ENCODE assay signal across 17 mouse cellular contexts in genomic region chr16:41551164-41551563, GRCm38 (mm10).
DNase-seq lines count a peak whose midpoint lies in the region; ATAC-seq lines count a peak whose summit lies in the region.
"Had no signal": no experiment of that assay in that cellular context is flagged by ENCODE, and none has a peak within 500 bp of the region (broad histone marks: within the 10 kb centered on the region; RNA-seq: fewer than 3 reads in every experiment).

No protein-coding gene starts in this region.

- no peak overlapping the region for H3K4me2 ChIP-seq in neural tube, embryonic 13.5 days
- no peak overlapping the region for H3K4me2 ChIP-seq in hindbrain, embryonic 12.5 days (replicated peaks)
- H3K4me2 ChIP-seq in midbrain, embryonic 16.5 days (ENCODE audit: low read length) = no peak overlapping the region
- no peak overlapping the region for H3K4me2 ChIP-seq in kidney, embryonic 15.5 days
- H3K4me2 ChIP-seq: intestine, embryonic 15.5 days; stomach, embryonic 15.5 days had no signal

- DNase-seq in neural tube, embryonic 10.5 days (ENCODE audit: extremely low spot score, low spot score) = no peak
- DNase-seq in MN1 (ENCODE audit: low spot score) = no peak
- no peak for DNase-seq in heart, postnatal 14 days
- DNase-seq: cerebellum, postnatal 36 days; gastrocnemius, postnatal 25 days; heart, postnatal 10 days; thymus, adult 2 months had no signal

- peak overlapping the region; percentile 70; the same call in 1 of the 2 replicates for H3K27ac ChIP-seq in neural tube, embryonic 13.5 days (replicated peaks)
- H3K27ac ChIP-seq in hindbrain, embryonic 12.5 days = peak overlapping the region; percentile 73; the same call in 1 of the 2 replicates
- H3K27ac ChIP-seq in midbrain, embryonic 16.5 days (ENCODE audit: low read length) = peak overlapping the region; percentile 68
- H3K27ac ChIP-seq in kidney, embryonic 15.5 days = no peak overlapping the region
- H3K27ac ChIP-seq: intestine, embryonic 15.5 days; liver, embryonic 14.5 days; stomach, embryonic 15.5 days had no signal

- intact Hi-C loops in heart, postnatal 14 days (cut with DNase I) = no loop called here

- 42% methylated on average over 3 of the region's 3 CpGs for WGBS in neural tube, embryonic 13.5 days
- 79% methylated on average over 3 of the region's 3 CpGs for WGBS in hindbrain, embryonic 12.5 days
- WGBS in midbrain, embryonic 16.5 days = 56% methylated on average over 3 of the region's 3 CpGs
- WGBS in kidney, embryonic 15.5 days = 83% methylated on average over 3 of the region's 3 CpGs

- H3K36me3 ChIP-seq in neural tube, embryonic 13.5 days = no peaks in the 10 kb centered on the region
- H3K36me3 ChIP-seq in hindbrain, embryonic 12.5 days = no peaks in the 10 kb centered on the region
- no peaks in the 10 kb centered on the region for H3K36me3 ChIP-seq in midbrain, embryonic 16.5 days (ENCODE audit: control insufficient read depth, insufficient read depth, low read length)
- no peaks in the 10 kb centered on the region for H3K36me3 ChIP-seq in kidney, embryonic 15.5 days
- H3K36me3 ChIP-seq: intestine, embryonic 15.5 days; limb, embryonic 12.5 days; stomach, embryonic 15.5 days had no signal

- no peaks in the 10 kb centered on the region for H3K27me3 ChIP-seq in neural tube, embryonic 13.5 days
- no peaks in the 10 kb centered on the region for H3K27me3 ChIP-seq in hindbrain, embryonic 12.5 days
- no peaks in the 10 kb centered on the region for H3K27me3 ChIP-seq in midbrain, embryonic 16.5 days (ENCODE audit: control insufficient read depth, insufficient read depth, low read depth, low read length)
- no peaks in the 10 kb centered on the region for H3K27me3 ChIP-seq in kidney, embryonic 15.5 days
- H3K27me3 ChIP-seq: intestine, embryonic 15.5 days; limb, embryonic 12.5 days; stomach, embryonic 15.5 days had no signal

- peaks cover 23% of the 10 kb centered on the region for H3K4me1 ChIP-seq in neural tube, embryonic 13.5 days (replicated peaks)
- peaks cover 12% of the 10 kb centered on the region for H3K4me1 ChIP-seq in hindbrain, embryonic 12.5 days
- H3K4me1 ChIP-seq in midbrain, embryonic 16.5 days (ENCODE audit: control insufficient read depth, insufficient read depth, low read length) = peaks cover 14% of the 10 kb centered on the region
- H3K4me1 ChIP-seq in kidney, embryonic 15.5 days = no peaks in the 10 kb centered on the region
- H3K4me1 ChIP-seq: intestine, embryonic 15.5 days; stomach, embryonic 15.5 days had no signal

- no peak overlapping the region for H3K9ac ChIP-seq in neural tube, embryonic 13.5 days
- H3K9ac ChIP-seq in hindbrain, embryonic 12.5 days = no peak overlapping the region
- no peak overlapping the region for H3K9ac ChIP-seq in midbrain, embryonic 16.5 days (ENCODE audit: low read depth, low read length)
- H3K9ac ChIP-seq in kidney, embryonic 15.5 days = no peak overlapping the region
- H3K9ac ChIP-seq: intestine, embryonic 15.5 days; limb, embryonic 12.5 days; liver, embryonic 14.5 days; stomach, embryonic 15.5 days had no signal

- no peak overlapping the region for H3K4me3 ChIP-seq in neural tube, embryonic 13.5 days
- H3K4me3 ChIP-seq in hindbrain, embryonic 12.5 days = no peak overlapping the region
- no peak overlapping the region for H3K4me3 ChIP-seq in midbrain, embryonic 16.5 days (ENCODE audit: low read depth, low read length)
- H3K4me3 ChIP-seq in kidney, embryonic 15.5 days (replicated peaks) = no peak overlapping the region
- H3K4me3 ChIP-seq: erythroblast, embryonic 14.5 days; intestine, embryonic 15.5 days; limb, embryonic 12.5 days; myocyte; stomach, embryonic 15.5 days had no signal

- ATAC-seq in neural tube, embryonic 13.5 days (ENCODE audit: low read depth) = no peak
- no peak for ATAC-seq in hindbrain, embryonic 12.5 days (ENCODE audit: low FRiP score)
- ATAC-seq in midbrain, embryonic 16.5 days = no peak
- no peak for ATAC-seq in kidney, embryonic 15.5 days (replicated peaks; ENCODE audit: low FRiP score)

- H3K9me3 ChIP-seq in neural tube, embryonic 13.5 days = no peaks in the 10 kb centered on the region
- no peaks in the 10 kb centered on the region for H3K9me3 ChIP-seq in hindbrain, embryonic 12.5 days (replicated peaks)
- H3K9me3 ChIP-seq in midbrain, embryonic 16.5 days (replicated peaks; ENCODE audit: control insufficient read depth, low read length, poor library complexity, severe bottlenecking) = no peaks in the 10 kb centered on the region
- no peaks in the 10 kb centered on the region for H3K9me3 ChIP-seq in kidney, embryonic 15.5 days (replicated peaks)
- H3K9me3 ChIP-seq: intestine, embryonic 15.5 days; limb, embryonic 12.5 days; stomach, embryonic 15.5 days had no signal
